Mouse (Mus musculus) activated CD4-positive, CD25-positive, alpha-beta regulatory T cell, adult 4 months (primary cell): Measurements from ENCODE around the gene Vdr. TPM values are rescaled to one million over a fixed set of nuclear protein-coding genes. Genes with fewer than 3 reads are reported as not detected.

Experiments
- ATAC-seq: one replicate; pipeline ENCODE4 v1.8.0; 2017
- polyA plus RNA-seq, 2 experiments: library from polyadenylated mRNA; unstranded; fragments of 100-300 nt; shearing (Covaris generic); gene quantifications; one replicate each; pipeline ENCODE4 v1.2.1; 2017

The Vdr gene
- polyA plus RNA-seq, 2 experiments from 2014 or later: 0.71 to 1.8 TPM

DNA sequence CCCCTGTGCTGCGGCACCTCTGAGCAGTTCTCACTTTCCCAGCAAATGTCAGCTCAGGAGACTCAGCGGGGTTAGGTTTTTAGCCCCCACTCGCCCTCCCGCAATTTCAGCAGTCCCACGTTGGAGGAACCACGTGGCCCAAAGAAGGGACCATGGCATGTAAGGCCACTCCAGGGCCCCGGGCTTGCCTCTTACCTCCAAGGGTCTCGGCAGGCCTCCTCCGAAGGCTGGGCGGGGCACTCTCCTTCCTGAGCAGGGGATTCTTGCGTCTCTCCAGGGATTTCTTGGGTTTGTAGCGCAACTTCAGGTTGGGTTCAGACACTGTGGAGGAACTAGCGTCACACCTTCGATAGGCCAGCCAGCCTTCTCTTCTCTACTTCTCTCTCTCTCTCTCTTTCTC, 101.2 kb downstream of the Vdr start:
- ATAC-seq: no peak

DNA sequence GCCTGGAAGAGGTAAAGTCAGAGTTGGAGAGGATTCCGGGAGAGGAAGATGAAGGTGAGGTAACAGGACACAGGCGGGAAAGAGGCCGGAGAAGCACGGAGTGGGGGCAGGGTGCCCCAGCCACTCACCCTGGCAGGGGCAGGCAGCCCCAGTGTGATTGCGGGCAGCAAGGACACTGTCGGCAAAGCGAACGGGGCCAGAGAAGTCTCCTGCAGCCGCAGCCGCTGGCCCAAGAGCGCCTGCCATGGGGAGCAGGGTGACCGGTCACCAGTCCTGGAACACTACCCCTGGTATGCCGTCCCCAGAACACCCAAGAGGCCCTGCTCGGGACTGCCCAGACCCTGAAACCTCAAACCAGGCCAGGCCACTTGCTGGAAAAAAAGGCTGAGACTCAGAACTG, 101.9 kb downstream of the Vdr start:
- ATAC-seq: no peak

- no peak for ATAC-seq
These were observed 102.6 kb downstream of the Vdr start for GRCm38 (mm10) chr15:97807867-97808266.

Other genes starting within 250 kb of the Vdr start
- 10 to 100 TPM; 23.4 to 30.7 TPM for gene Rpap3, start 204.8 kb downstream of the Vdr start, polyA plus RNA-seq
- under 1 TPM in 1 of 2 experiments, not detected in 1; 0.33 TPM for gene Endou, start 179.3 kb downstream of the Vdr start, polyA plus RNA-seq
- gene Rapgef3, start 142.7 kb downstream of the Vdr start, polyA plus RNA-seq: not detected
- 10 to 100 TPM; 23.6 to 29.0 TPM for gene Slc48a1, start 132.1 kb downstream of the Vdr start, polyA plus RNA-seq
- gene Hdac7, start 66.1 kb downstream of the Vdr start, polyA plus RNA-seq: 10 to 100 TPM; 58.8 to 69.5 TPM
- 10 to 100 TPM; 23.5 to 25.5 TPM for gene Tmem106c, start 53.6 kb upstream of the Vdr start, polyA plus RNA-seq
- under 1 TPM in 1 of 2 experiments, not detected in 1; 0.25 TPM for gene Col2a1, start 94.1 kb upstream of the Vdr start, polyA plus RNA-seq
- 1 to 10 TPM; 5.0 to 6.8 TPM for gene Pfkm, start 182.0 kb upstream of the Vdr start, polyA plus RNA-seq
- gene Senp1, start 183.1 kb upstream of the Vdr start, polyA plus RNA-seq: 10 to 100 TPM; 27.5 to 31.6 TPM